Mouse (Mus musculus): Measurements from ENCODE around the gene Zbtb22.

DNA sequence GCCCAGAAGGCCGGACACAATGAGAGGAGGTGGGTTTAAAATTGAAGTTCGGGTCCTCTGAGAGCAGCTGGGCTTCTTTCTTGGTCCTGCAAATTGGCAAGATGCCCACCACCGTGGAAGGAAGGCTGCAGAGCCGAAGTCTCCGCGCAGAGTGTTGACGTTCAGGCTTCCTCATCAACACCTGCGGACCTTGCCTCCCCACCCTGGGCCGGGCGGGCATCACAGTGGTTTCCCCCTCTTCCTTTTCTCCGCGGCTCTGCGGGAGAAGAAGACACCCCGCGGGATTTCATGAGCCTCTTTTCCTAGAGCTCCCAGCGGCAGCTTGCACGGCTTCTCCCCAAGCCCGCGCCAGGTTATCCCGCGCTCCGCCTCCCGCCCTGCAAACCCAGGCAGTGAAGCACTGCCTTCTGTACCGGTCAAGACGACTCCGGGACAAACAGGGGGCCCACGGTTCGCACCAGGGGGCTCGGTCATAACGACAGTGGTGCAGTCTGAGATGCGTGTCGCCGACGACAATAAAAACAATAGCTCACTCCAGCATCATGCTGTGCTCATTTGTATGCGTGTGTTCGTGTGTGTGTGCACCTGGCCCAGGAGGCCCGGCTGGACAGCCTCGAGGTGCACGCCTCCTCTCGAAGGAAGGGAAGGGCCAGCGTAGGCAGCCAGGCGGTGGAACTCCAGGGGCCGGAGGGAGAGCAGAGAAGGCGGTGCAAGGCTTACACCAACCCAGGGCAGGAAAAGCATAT, 7.2 kb upstream of the Zbtb22 start:
- TF ChIP-seq POLR2A (IDR thresholded peaks at IDR 0.05; ENCODE audit: low read depth, low read length), result no peak
- TF ChIP-seq CTCF (IDR thresholded peaks at IDR 0.05; ENCODE audit: extremely low read depth, insufficient read length, insufficient replicate concordance, low read depth, low read length), result no peak

Measured in small intestine, adult 2 months (tissue).